Mouse (Mus musculus) ES-Bruce4 (cell line): ENCODE results near the gene Il17rc.

ENCODE experiments used
- CTCF ChIP-seq: IDR thresholded peaks from one replicate; pipeline ENCODE4 v1.8.1; 2011; ENCODE audit warnings: low read depth, low read length
- POLR2A ChIP-seq: IDR thresholded peaks from one replicate; pipeline ENCODE4 v1.8.1; 2011; ENCODE audit warnings: low read length; ENCODE audit not compliant: insufficient read depth

DNA sequence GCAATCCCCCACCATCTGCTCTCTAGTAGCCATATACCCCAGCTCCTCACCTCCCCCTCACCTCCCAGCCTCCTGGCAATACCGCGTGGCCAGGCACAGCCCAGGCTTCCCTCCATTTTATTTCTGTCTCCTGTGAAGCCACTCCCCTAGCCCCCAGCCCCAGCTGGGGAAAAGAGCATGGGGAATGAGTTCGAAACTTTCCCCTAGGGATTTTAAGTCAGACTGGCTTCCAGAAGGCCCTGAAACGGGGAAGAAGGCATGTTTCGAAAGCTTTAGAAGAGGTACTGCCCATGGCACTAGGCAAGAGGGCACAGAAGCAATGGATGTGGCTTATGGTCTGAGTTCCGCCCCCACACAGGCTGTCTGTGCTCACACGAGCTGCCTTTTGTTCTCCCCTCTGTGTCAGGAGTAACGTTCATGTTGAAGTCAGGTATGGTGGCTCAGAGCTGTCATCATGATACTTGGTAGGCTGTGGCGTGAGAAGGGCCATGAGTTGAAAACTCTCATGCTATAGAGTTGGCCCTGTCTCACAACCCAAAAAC lies 35.5 kb upstream of the Il17rc start, which contains the start of gene Cidec:
- TF ChIP-seq POLR2A (no peak), CTCF (no peak)
